Mouse (Mus musculus) left cerebral cortex, postnatal 10 days (tissue): ENCODE results near the gene Uvssa. TPM values are rescaled to one million over a fixed set of nuclear protein-coding genes. Genes with fewer than 3 reads are reported as not detected.
A peak's percentile ranks its signal among the peaks of the same experiment; 100 is the strongest.

Experiments used
- DNase-seq, 2 experiments: peaks; one replicate each; pipeline ENCODE4 v3.0.0; 2021 to 2022; ENCODE audit warnings: low spot score in 2 of 2, mixed read lengths in 1 of 2; ENCODE audit errors: extremely low spot score in 1 of 2
- intact Hi-C: fragments of 180-260 bp; cut with DNase I; formaldehyde crosslinking; loops from one replicate; pipeline ENCODE4 v1.15.1; 2025
- total RNA-seq, 2 experiments: library from RNA; stranded (reverse); gene quantifications; 2 replicates each; pipeline ENCODE4 v1.2.3; 2021

Gene Uvssa
- total RNA-seq, 2 experiments from 2014 or later: 8.7 to 10.2 TPM

DNA sequence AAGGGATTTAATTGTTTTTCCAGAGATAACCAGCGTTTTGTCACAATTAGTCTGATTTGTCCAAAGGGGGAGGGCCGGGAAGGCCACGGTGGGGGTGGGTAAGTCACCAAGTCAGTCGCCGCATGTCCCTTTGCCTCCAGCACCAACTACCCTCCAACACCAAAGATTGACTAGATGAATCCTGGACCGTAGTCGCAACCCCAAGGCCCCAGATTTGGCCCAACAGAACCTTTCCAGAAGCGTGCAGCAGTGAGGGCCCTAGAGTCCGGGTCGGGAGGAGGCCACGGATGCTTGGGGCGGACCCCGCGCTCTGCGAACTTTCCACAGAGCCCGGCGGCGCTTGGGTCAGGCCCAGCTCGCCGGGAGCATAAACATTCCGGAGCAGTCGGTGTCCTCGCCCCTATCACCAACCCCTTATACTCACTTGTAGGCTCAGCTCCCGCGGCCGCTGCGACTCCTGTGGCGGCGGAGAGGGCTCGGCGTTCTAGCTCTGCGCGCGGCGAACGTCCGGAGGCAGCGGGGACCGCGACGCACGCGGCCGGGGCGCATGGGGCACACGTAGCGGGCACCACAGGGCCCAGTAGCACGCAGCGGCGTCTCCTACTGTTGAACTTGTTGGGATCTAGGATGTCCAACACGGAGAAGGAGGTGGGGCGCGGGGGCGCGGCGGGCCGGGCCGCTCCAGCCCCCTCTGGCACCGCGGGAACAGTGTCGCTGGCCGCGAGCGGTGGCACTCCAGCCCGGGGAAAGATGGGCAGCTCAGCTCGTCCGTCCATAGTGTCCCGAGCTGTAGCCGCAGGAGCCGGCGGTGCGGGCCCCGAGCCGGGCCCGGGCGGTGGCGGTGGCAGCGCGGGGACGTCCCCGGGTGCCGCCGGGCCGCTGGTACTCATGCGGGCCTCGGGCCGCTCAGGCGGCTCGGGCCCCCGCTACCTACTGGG lies 55.1 kb downstream of the Uvssa start, which contains the start of gene Nkx1-1:
Gene Nkx1-1, minus strand, starts transcription at position 776 of the 938 bp plus-strand sequence.
- intact Hi-C loops: loop anchor here (10.0 kb wide), 1 partner anchor 1961 kb away; no protein-coding TSS in a partner anchor
- DNase-seq: peak in 1 of 2 experiments; percentile 27

- intact Hi-C loops: loop anchor here (10.0 kb wide), 1 partner anchor 1961 kb away; no protein-coding TSS in a partner anchor
- peak in 1 of 2 experiments; percentile 28 for DNase-seq
These were observed 55.9 kb downstream of the Uvssa start for GRCm38 (mm10) chr5:33434141-33434780.

DNA sequence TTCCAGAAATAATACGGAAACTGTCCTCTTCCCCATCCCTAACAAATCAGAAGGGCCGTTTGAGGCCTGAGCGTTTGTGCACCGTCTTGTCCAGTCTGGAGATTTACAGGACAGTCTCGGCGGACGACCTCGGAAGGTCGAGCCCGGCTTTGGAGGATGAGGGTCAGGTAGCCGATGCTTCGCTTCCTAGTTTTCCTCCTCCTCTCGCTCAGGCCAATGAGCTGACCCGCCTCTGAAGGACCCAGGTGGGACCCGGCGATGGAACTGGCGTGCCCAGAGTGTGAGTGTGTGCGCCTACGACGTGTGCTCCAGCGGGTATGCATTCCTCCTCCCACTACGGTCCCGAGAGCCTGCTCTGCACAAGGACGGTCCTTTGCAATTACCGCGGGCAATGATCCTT lies 56.8 kb downstream of the Uvssa start:
- DNase-seq: peak in 1 of 2 experiments; percentile 15
- intact Hi-C loops: loop anchor here (10.0 kb wide), 1 partner anchor 1960 kb away; no protein-coding TSS in a partner anchor

- intact Hi-C loops: loop anchor here (10.0 kb wide), 1 partner anchor 1959 kb away; no protein-coding TSS in a partner anchor
- peak in 1 of 2 experiments; percentile 30 for DNase-seq
These were observed 57.6 kb downstream of the Uvssa start for GRCm38 (mm10) chr5:33435941-33436340.

DNA sequence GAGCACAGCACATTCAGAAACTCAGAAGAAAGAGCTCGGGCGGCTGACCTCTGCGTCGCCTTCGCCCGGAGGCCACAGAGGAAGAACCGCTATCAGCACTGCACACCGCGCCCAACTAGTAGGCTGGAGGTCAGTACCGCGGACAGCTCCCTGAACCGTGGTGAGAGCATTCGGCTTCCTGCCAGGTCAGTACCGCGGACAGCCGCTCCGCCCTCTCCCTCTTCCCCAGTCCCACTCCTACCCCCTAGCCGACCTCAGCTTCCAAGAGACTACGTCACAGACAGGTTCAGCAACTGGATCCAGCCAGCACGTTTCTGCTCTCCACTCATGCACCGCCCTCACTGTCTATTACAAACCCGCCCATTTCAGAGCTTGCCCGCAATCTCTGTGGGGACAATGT lies 59.9 kb downstream of the Uvssa start:
- intact Hi-C loops: loop anchor here (10.0 kb wide), 1 partner anchor 1957 kb away; no protein-coding TSS in a partner anchor
- peak; percentile 42 to 91 for DNase-seq

DNA sequence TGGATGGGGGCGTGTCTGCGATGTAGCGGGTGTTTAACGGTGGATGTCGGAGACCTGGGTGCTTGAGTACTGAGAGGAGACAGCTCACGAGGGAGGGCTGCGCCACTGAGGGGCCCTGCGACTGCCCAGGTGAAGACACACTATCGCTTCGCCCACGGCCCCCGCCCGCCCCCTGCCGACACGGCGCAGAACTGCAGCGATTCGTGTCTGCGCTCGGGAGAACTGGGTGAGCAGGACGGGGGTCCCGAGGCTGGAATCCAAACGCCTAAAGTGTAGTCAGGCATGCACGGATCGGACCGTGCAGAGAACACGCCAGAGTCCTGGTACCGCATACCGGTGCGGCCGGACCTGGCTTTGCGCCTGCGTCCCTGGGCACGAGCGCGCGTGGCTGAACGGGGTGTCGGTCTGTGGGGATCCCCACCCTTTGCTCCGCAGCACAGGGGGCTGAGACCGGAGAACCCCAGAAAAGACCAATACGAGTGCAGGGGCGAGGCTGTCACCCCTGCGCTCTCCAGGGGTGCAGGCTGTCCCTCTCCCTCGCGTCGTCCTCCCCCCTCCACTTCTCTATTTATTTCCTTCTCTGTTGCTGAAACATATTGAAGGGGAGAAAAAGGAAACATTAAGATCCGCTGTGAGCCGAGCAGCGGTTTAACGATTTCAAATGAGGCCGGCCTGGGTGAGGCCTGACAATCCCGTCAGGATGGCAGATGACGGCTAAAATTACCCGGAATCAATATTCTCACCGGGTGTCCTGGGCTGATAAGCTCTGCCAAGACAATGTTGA lies 64.8 kb downstream of the Uvssa start:
- intact Hi-C loops: loop anchor here (2.0 kb wide), 1 partner anchor 48 kb away; no protein-coding TSS in a partner anchor
- DNase-seq: peak in 1 of 2 experiments; percentile 58

- intact Hi-C loops: loop anchor here (2.0 kb wide), 1 partner anchor 49 kb away; no protein-coding TSS in a partner anchor
These were observed 65.4 kb downstream of the Uvssa start for GRCm38 (mm10) chr5:33443794-33444193.

DNA sequence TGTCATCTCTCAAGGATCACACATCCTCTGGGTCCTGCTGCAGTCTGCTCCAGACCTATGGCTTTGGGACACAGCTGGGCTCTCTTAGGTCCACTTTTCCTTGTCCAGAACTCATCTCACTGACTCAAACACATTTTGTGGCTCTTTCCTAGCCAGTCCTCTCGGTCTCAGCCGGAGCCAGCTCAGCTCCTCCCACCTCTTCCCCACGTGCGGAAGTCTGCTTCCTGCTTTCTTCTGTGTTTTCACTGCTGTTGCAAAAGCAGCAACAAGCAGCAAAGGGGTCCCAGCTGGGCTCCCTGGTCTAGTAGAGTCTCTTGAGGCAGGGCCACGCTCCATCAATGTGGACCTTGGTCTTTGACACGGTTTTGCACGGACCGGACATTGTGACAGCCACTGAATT lies 77.4 kb downstream of the Uvssa start:
- intact Hi-C loops: no loop called here
- no peak for DNase-seq

More at GRCm38 (mm10) chr5:33443794-33444193, 65.4 kb downstream of the Uvssa start:
- DNase-seq: peak in 1 of 2 experiments; percentile 16

DNA sequence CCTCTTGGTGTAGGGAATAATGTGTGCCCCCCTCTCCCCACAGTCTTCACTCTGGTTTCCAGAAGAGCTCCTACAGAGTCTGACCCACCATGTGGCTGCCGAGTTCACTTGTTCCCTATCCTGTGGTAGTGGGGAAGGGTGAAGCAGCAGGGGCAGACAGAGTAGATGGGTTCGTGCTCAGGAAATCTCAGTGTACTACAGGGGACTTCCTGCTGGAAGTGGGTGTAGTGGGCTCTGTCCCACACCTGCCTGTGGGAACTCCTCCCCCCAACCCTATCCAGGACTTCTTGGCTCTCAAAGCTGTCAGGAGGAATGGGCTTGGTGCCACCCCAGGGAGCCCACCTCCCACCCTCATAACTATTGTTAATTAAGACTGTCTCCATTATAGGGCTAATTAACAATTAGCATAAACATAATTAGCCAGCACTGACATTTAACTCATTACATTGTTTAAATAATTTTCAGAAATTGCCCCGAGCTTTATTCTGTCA lies 79.8 kb downstream of the Uvssa start:
- intact Hi-C loops: no loop called here
- no peak for DNase-seq

- DNase-seq: no peak
- intact Hi-C loops: no loop called here
These were observed 80.8 kb downstream of the Uvssa start for GRCm38 (mm10) chr5:33459111-33459510.

GRCm38 (mm10) chr5:33464390-33464789 lies 86.0 kb downstream of the Uvssa start:
- DNase-seq: no peak
- intact Hi-C loops: no loop called here

GRCm38 (mm10) chr5:33465464-33465863 lies 87.1 kb downstream of the Uvssa start:
- DNase-seq: no peak
- intact Hi-C loops: loop anchor here (5.0 kb wide), 1 partner anchor 47 kb away; no protein-coding TSS in a partner anchor

Other genes with a start within 250 kb of the Uvssa start
- under 1 TPM; 0.43 to 0.71 TPM for gene Spon2, start 160.1 kb upstream of the Uvssa start, total RNA-seq
- gene Ctbp1, start 103.6 kb upstream of the Uvssa start, total RNA-seq: 100 to 1,000 TPM; 275 to 299 TPM
- 10 to 100 TPM; 81.9 to 90.3 TPM for gene Maea, start 43.0 kb upstream of the Uvssa start, total RNA-seq
- not detected for gene Nkx1-1, start 55.4 kb downstream of the Uvssa start, total RNA-seq